Mouse (Mus musculus) spleen, adult 2 months (tissue): Measurements from ENCODE around the gene Mast1. TPM values are rescaled to one million over a fixed set of nuclear protein-coding genes. Genes with fewer than 3 reads are reported as not detected.

Experiments
- DNase-seq, 2 experiments: peaks; one replicate each; pipeline versions ENCODE4 v3.0.0 to v3.0.0-alpha.2; 2012 to 2021; ENCODE audit warnings: low spot score in 2 of 2, low read depth in 1 of 2
- H3K27ac ChIP-seq: fragments of 200-500 bp; 2 replicates; pipeline ENCODE4 v1.5.1; 2012; ENCODE audit warnings: low read length, inconsistent platforms; ENCODE audit not compliant: insufficient read depth
- H3K27me3 ChIP-seq: fragments of 200-500 bp; 2 replicates; pipeline ENCODE4 v1.6.1; 2012; ENCODE audit warnings: mild to moderate bottlenecking, moderate library complexity, low read length, inconsistent platforms; ENCODE audit not compliant: control insufficient read depth, insufficient read depth
- H3K36me3 ChIP-seq: fragments of 200-500 bp; 2 replicates; pipeline ENCODE4 v1.6.1; 2012; ENCODE audit warnings: mild to moderate bottlenecking, low read length, inconsistent platforms; ENCODE audit not compliant: control insufficient read depth, insufficient read depth
- H3K4me1 ChIP-seq: fragments of 200-500 bp; 2 replicates; pipeline ENCODE4 v1.6.1; 2011; ENCODE audit warnings: inconsistent platforms; ENCODE audit not compliant: control insufficient read depth, insufficient read depth, insufficient read length
- H3K4me3 ChIP-seq: fragments of 200-500 bp; 2 replicates; pipeline ENCODE4 v1.5.1; 2011; ENCODE audit warnings: mild to moderate bottlenecking, inconsistent platforms; ENCODE audit not compliant: insufficient read depth, insufficient read length; ENCODE audit errors: extremely low read depth
- CTCF ChIP-seq: fragments of 200-500 bp; IDR thresholded peaks from 2 replicates; pipeline ENCODE4 v1.5.1; 2011; ENCODE audit warnings: mild to moderate bottlenecking, inconsistent platforms; ENCODE audit not compliant: insufficient read depth, insufficient read length, insufficient replicate concordance; ENCODE audit errors: extremely low read depth
- POLR2A ChIP-seq: fragments of 200-500 bp; IDR thresholded peaks from 2 replicates; pipeline ENCODE4 v1.6.1; 2011; ENCODE audit warnings: low read depth, low read length, inconsistent platforms
- WGBS: fragments of 180-500 bp; shearing (Covaris S2); methylation state at CpG from one replicate; pipeline ENCODE4 v1.1.7; 2018; 5-methylcytosine and 5-hydroxymethylcytosine counted together
- polyA plus RNA-seq: library from polyadenylated mRNA; depleted of rRNA; stranded (reverse); fragments of >200 nt; gene quantifications from 2 replicates; pipeline ENCODE4 v1.2.3, GENCODE M21; 2012

Gene Mast1
- polyA plus RNA-seq, 1 experiment = 0.70 TPM

DNA sequence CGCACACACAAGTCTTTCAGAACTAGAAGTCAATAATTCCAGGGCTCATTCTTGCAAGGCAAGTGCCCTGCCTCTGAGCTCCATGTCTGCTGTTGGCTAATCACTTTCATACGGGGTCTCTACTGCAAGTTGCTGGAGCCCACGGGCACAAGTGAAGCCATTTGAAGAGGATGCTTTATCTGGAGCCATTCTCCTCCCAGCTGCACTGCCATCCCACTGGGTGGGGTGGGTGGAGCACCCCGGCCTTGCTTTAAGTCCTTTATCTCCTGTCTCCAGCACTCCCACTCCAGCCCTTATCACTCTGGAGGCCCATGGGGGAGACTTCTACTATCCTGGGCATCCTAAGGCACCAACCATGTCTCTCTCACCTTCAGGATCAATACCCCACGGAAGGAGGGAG, 33.8 kb upstream of the Mast1 start:
- no peaks in the 10 kb centered on the region for H3K27me3 ChIP-seq
- peaks cover 17% of the 10 kb centered on the region; the same call in 1 of the 2 replicates for H3K4me1 ChIP-seq
- 79% methylated on average over 5 of the region's 5 CpGs for WGBS
- DNase-seq = no peak
- H3K4me3 ChIP-seq = no peak overlapping the region
- H3K27ac ChIP-seq = no peak overlapping the region; the same call in 1 of the 2 replicates
- TF ChIP-seq POLR2A (no peak), CTCF (no peak)
- no peaks in the 10 kb centered on the region for H3K36me3 ChIP-seq

DNA sequence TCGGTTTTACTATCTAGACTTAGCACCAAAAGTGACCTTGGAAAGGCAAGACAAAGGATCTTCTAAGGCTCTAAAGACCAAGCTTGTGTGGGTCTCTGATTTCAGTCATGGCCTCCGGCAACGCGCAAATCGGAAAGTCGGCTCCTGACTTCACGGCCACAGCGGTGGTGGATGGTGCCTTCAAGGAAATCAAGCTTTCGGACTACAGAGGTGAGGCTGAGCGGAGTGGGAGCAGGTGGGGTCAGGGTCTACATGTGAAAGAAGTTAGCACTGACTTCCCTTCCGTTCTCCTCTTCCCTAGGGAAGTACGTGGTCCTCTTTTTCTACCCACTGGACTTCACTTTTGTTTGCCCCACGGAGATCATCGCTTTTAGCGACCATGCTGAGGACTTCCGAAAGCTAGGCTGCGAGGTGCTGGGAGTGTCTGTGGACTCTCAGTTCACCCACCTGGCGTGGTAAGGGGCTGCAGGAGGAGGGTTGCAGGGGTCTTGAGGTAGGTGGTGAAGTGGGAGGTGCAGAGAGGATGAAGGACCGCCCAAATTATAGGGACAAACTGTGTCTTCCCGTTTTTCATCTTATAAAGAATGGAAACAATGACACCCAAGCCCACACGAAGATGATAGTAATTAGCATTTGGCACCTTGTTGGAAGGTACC, 33.1 kb upstream of the Mast1 start:
- H3K27me3 ChIP-seq = no peaks in the 10 kb centered on the region
- no peak for DNase-seq
- H3K4me3 ChIP-seq = peak overlapping the region; percentile 79
- no peaks in the 10 kb centered on the region for H3K36me3 ChIP-seq
- H3K4me1 ChIP-seq = peaks cover 19% of the 10 kb centered on the region; the same call in 1 of the 2 replicates
- peak overlapping the region; percentile 14; the same call in 1 of the 2 replicates for H3K27ac ChIP-seq
- 17% methylated on average over 21 of the region's 21 CpGs for WGBS
- TF ChIP-seq POLR2A (no peak), CTCF (no peak)

DNA sequence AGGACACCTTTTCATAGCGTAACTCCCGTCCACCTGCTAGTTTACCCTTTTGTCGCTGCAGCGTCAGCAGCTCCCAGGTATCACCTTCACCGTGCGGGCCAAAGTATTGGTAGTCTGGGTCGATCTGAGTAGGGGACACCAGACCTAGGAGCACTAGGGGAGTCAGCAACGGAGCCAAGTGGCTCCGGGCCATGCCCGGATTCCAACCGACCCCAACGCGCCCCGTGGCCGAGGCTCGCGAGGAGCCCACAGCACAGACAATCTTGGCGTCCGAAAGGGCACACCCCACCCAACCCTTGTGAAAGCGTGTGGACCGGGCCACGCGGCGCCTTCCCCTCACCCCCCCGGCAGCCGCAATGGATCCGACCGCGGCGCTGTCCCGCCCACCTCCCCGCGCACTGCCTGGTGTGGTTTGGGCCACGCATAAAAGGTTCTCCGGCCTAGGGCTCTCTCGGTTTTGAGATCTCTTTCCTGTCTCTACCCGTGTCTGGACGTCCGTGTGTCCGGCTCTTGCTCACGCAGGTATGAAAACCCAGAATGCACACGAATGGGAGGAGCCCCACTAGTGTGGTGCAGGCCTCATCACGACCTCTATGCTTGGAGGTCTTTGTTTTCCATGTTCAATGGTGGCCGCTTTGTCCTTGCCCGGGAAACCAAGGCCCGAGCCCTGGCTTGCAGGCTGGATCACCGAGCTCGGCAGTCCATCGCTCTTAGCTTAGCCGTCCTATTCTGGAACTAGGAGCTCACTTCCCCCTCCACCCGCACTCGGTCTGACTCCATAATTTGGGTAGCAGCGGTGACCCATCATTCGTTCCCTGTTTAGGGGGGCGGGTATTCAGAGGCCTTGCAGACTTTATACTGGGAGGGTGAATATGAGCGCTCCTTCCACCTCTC, 32.3 kb upstream of the Mast1 start, which contains the start of the genes Gm49661, Prdx2 and Rnaseh2a:
TSS of gene Gm49661 (minus strand) at position 193 of the 894 bp plus-strand sequence.
TSS of gene Prdx2 (plus strand) at position 347 of the 894 bp plus-strand sequence.
TSS of gene Rnaseh2a (minus strand) at position 527 of the 894 bp plus-strand sequence.
- Histone ChIP-seq H3K4me1 (peaks cover 23% of the 10 kb centered on the region; the same call in 1 of the 2 replicates), H3K4me3 (peak within 1 kb of the TSS; percentile 79), H3K36me3 (no peaks in the 10 kb centered on the region), H3K27me3 (no peaks in the 10 kb centered on the region), H3K27ac (peak within 1 kb of the TSS; percentile 77)
- TF ChIP-seq POLR2A = peak; percentile 38
- TF ChIP-seq CTCF = no peak
- peak in 1 of 2 experiments; percentile 49 for DNase-seq
- under 1% methylated on average over 56 of the region's 56 CpGs for WGBS

DNA sequence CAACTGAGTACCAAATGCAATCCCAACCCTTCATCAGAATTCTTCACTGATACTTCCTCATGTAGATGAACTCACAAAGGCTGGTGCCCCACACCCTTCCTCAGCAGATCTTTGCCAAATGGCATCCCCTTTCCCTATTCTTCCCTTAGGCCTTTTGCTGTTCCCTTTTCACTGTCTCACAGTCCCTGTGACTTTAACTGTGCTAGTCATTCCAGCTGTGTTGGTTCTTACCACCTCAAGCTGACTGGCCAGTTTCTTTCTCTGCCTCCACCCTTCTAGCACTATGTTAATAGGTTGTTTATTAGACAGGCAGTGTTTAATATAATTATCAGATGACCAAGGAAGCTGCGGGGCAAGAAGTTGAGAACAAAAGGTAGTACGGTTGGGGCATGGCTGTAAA, 31.5 kb upstream of the Mast1 start:
- Histone ChIP-seq H3K4me3 (no peak overlapping the region), H3K27me3 (no peaks in the 10 kb centered on the region), H3K36me3 (no peaks in the 10 kb centered on the region), H3K4me1 (peaks cover 23% of the 10 kb centered on the region; the same call in 1 of the 2 replicates), H3K27ac (peak overlapping the region; percentile 75; the same call in 1 of the 2 replicates)
- WGBS = 15% methylated on average over 2 of the region's 2 CpGs
- no peak for DNase-seq
- no peak for TF ChIP-seq POLR2A
- no peak for TF ChIP-seq CTCF

DNA sequence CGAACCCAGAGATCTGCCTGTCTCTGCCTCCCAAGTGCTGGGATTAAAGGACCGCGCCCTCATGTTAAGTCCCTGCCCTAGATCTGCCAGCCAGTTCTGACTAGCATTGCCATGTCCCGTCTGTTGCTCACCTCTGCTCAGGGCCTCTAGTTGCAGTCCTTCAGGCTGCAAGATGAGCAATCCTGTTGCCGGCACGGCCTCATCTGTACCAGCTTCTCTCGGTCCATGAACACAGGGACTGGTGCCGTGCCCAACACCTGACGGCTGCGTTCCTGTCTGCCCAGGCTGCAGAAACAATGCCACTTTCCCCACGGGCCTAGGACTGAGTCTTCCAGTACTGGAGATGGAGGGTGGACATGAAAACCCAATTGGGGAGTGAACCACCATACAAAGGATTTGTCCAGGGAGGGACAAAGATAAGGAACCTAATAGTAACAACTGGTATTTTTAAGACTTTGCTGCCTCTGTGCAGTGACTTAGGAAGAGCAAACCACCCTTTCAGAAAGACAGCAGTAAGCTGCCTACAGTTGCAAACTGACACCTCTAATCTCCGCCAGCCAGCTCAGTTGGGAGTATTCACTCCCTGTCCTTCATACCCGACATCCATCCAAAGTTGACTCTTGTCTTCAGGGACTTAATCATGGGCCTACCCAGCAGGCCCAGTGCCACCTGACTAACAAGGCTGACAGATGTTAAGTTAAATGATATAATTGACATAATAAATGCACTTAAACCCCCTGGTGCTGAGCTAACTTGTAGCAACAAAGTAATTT, 30.6 kb upstream of the Mast1 start:
- WGBS = 93% methylated on average over 13 of the region's 13 CpGs
- TF ChIP-seq CTCF = no peak
- no peak for TF ChIP-seq POLR2A
- Histone ChIP-seq H3K4me3 (no peak overlapping the region), H3K27ac (no peak overlapping the region), H3K4me1 (peaks cover 23% of the 10 kb centered on the region; the same call in 1 of the 2 replicates), H3K27me3 (no peaks in the 10 kb centered on the region), H3K36me3 (no peaks in the 10 kb centered on the region)
- no peak for DNase-seq

DNA sequence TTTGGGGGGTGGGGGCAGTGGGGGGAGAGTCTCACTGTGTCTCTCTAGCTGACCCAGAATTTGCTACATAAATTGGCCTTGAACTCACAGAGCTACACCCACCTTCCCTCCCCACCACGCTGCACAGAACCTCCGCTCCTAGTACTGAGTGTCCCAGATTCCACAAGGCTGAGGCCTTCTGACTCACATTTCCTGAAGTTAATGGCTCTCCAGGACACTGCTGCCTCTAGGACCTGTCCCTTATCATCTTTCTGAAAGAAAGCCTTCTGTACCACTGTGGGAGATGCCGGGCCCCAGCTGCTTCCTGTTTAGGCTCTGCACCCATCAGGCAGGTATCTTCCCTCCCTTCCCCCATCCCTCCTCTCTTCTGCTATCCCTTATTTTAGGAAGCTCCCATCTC, 29.4 kb upstream of the Mast1 start:
- H3K4me1 ChIP-seq = peaks cover 23% of the 10 kb centered on the region; the same call in 1 of the 2 replicates
- H3K4me3 ChIP-seq = no peak overlapping the region
- 0 out of 2 replicates have a peak overlapping the region, but pooled peaks have one; percentile 0 for H3K27ac ChIP-seq
- DNase-seq = no peak
- TF ChIP-seq POLR2A (no peak), CTCF (no peak)
- WGBS = 54% methylated on average over 3 of the region's 3 CpGs
- no peaks in the 10 kb centered on the region for H3K36me3 ChIP-seq
- H3K27me3 ChIP-seq = no peaks in the 10 kb centered on the region
